Mouse (Mus musculus): ENCODE measurements around the gene Ccdc136.
A peak's percentile ranks its signal among the peaks of the same experiment; 100 is the strongest.

Ccdc136 gene

GRCm38 (mm10) chr6:29395910-29396713 is at the start of gene Ccdc136:
Gene Ccdc136, plus strand, starts transcription at chr6:29396309.
- no peak for TF ChIP-seq GATA4 (IDR thresholded peaks at IDR 0.05; ENCODE audit: insufficient replicate concordance, low read length)

DNA sequence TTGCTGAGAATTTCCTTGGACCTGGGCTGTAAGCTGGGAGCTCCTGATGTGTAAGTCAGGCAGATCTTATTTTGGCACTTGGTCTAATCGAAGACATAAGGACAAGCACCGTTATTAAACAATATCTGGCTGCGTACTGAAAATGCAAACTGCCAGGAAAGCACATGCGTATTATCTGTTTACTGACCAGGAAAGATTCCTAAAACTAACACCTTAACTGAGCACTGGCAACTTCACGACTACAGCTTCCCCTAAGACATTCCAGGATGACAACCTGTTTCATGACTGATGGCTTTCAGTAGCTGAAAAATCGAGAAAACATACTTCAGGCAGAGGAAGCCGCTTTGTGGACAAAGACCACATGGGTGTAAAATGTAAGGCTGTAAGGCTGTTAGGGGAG is 48.9 kb upstream of the Ccdc136 start:
- no peak for TF ChIP-seq GATA4 (IDR thresholded peaks at IDR 0.05; ENCODE audit: insufficient replicate concordance, low read length)

GRCm38 (mm10) chr6:29347665-29348370 is 48.3 kb upstream of the Ccdc136 start, which contains the start of gene Calu:
Gene Calu, plus strand, starts transcription at chr6:29348069.
- TF ChIP-seq GATA4 (IDR thresholded peaks at IDR 0.05; ENCODE audit: insufficient replicate concordance, low read length) = peak; percentile 11; the same call in 1 of the 2 replicates

GRCm38 (mm10) chr6:29348371-29348724 is 47.8 kb upstream of the Ccdc136 start:
- no peak for TF ChIP-seq GATA4 (IDR thresholded peaks at IDR 0.05; ENCODE audit: insufficient replicate concordance, low read length)

DNA sequence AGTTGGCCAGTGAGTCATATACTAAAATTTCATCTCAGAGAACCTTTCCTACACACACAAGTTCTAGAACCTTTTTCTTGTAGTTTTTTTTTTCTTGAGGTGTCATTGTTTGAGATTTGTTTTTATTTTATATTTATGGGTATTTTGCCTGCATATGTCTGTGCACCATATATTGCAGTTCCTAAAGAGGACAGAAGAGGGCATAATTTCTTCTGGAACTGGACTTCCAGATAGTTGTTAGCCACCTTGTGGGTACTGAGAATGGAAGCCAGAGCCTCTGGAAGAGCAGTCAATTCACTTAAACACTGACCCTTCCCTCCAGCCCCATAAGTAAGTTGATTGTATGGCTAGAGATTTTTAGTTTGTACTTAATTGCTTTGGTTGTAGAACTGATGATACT is 44.5 kb upstream of the Ccdc136 start:
- no peak for TF ChIP-seq GATA4 (IDR thresholded peaks at IDR 0.05; ENCODE audit: insufficient replicate concordance, low read length)

- TF ChIP-seq GATA4 (IDR thresholded peaks at IDR 0.05; ENCODE audit: insufficient replicate concordance, low read length) = no peak
These were observed 43.3 kb upstream of the Ccdc136 start for GRCm38 (mm10) chr6:29352816-29353215.

- no peak for TF ChIP-seq GATA4 (IDR thresholded peaks at IDR 0.05; ENCODE audit: insufficient replicate concordance, low read length)
These were observed 36.7 kb upstream of the Ccdc136 start for GRCm38 (mm10) chr6:29359386-29359785.

DNA sequence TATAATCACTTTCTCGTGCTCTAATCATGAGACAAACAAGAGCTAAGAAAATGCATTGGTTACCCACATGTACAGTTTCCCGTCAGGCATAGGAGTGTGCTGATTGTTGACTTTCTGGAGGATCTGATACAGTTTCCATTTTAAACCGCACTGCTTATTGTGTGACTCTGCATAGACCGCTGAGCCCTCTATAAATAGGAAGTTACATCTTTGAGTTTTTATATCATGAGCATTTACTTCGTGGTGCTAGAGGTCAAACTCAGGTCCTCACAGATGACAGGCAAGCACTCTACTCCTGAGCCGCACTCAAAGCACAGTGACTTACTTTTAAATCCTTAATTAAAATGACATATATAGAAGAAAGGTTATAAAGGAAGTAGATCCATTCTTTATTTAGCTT is 35.9 kb upstream of the Ccdc136 start:
- TF ChIP-seq GATA4 (IDR thresholded peaks at IDR 0.05; ENCODE audit: insufficient replicate concordance, low read length) = no peak

DNA sequence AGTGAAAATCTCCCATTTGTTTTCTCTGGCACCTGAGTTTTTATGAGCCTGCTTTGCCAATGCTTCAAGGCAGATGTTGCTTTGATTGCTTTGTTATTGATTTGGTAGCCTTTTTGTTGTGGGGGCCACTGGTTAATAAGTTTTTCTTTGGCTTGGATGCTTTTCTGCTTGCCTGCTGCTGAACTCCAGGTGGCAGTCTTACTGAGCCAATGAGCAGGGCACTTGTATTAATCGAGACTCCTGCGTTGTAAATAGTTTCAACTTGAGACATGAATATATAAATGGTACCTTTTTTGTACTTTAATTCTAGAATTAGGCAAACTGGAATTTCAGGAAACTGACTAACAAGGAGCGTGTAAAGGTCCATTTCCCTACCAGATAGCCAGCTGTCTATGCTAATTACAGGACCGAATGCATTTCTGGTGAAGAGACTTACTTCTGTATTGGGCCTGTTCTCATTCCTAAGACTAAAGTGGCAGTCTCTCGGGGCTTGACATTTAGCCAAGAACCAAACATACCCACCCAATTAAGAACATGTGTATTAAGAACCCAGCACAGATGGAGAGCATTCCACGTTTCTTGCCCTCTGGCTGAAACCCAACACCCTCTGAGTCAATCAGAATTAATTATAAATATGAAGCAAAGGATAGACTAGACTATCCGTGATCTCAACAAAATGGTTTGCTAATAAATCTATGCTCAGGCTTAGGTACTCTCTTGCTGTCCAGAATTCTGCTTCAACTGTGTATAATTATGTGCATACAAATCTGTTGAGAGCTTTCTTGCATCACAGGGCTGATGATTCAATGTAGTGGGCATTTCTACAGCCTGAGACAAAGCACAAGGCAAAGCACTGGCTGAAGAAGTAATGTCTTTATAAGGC is 33.6 kb upstream of the Ccdc136 start:
- no peak for TF ChIP-seq GATA4 (IDR thresholded peaks at IDR 0.05; ENCODE audit: insufficient replicate concordance, low read length)

GRCm38 (mm10) chr6:29363129-29363515 is 33.0 kb upstream of the Ccdc136 start:
- no peak for TF ChIP-seq GATA4 (IDR thresholded peaks at IDR 0.05; ENCODE audit: insufficient replicate concordance, low read length)

DNA sequence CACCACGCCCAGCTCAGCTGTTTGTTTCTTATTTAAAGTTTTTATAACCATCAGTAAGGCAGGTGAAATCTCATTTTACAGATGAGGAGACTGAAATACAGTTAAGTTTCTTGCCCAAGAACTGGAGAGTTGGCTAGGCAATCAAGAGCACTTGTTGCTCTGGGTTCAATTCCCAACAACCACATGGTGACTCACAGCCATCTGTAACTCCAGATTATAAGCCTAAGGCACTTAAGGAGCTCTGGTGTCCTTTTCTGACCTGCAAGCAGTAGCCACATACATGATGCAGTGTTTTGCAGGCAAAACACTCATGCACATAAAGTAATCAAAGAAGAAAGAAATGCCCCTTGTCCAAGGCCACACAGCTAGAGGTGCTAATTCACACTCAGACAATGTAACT is 30.8 kb upstream of the Ccdc136 start:
- no peak for TF ChIP-seq GATA4 (IDR thresholded peaks at IDR 0.05; ENCODE audit: insufficient replicate concordance, low read length)

DNA sequence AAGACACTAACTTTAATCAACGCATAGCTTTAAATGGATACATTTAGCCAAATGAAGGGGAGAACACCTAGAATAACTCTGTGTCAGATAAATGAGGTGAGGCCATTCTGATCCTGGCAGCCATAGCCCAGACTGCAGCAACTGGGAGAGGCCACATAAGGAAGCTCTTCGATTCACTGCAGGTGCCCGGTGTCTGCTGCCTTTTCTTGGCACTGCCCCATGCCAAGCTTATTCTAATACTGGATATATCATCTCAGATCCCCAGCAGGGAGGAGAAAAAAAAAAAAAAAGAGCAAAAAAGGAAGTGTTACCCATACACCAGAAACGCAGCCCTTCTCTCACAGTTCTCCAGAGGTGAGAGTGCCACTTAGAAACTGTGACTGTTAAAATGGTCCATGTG is 18.7 kb upstream of the Ccdc136 start:
- no peak for TF ChIP-seq GATA4 (IDR thresholded peaks at IDR 0.05; ENCODE audit: insufficient replicate concordance, low read length)

DNA sequence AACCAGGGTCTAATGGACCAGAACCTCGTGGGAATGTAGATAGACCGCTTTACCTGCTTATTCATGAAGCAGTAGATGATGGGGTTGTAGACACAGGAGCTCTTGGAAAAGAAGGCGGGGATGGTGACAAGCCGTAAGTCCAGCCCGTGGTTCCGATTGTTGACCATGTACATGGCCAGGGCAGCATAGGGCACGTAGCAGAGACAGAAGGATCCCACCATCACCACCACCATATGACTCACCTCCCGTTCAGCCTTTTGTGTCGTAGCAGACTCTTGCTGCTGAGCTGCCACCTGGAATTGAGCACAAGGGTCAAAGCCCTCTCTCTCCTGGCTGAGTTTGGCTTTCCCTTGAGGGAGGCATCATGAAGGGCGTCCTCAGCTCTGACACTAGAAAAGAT is 17.4 kb upstream of the Ccdc136 start:
- TF ChIP-seq GATA4 (IDR thresholded peaks at IDR 0.05; ENCODE audit: insufficient replicate concordance, low read length) = no peak

- no peak for TF ChIP-seq GATA4 (IDR thresholded peaks at IDR 0.05; ENCODE audit: insufficient replicate concordance, low read length)
These were observed 16.2 kb upstream of the Ccdc136 start for GRCm38 (mm10) chr6:29379954-29380353.

GRCm38 (mm10) chr6:29382442-29382841 is 13.7 kb upstream of the Ccdc136 start:
- no peak for TF ChIP-seq GATA4 (IDR thresholded peaks at IDR 0.05; ENCODE audit: insufficient replicate concordance, low read length)
